Mouse (Mus musculus) gastrocnemius, adult 2 months (tissue): ENCODE data around the gene Gm10198. TPM values are rescaled to one million over a fixed set of nuclear protein-coding genes. Genes with fewer than 3 reads are reported as not detected.
A peak's percentile ranks its signal among the peaks of the same experiment; 100 is the strongest.

ENCODE experiments used
- DNase-seq: peaks from one replicate; pipeline ENCODE4 v3.0.0; 2022
- H3K27ac ChIP-seq: fragments of 200-600 bp; 2 replicates; pipeline ENCODE4 v1.8.1; 2022; ENCODE audit warnings: mild to moderate bottlenecking
- H3K4me3 ChIP-seq: fragments of 200-600 bp; 2 replicates; pipeline ENCODE4 v1.8.1; 2022; ENCODE audit warnings: mild to moderate bottlenecking, moderate library complexity
- CTCF ChIP-seq: fragments of 200-600 bp; IDR thresholded peaks from 2 replicates; pipeline ENCODE4 v1.8.1; 2022; ENCODE audit warnings: antibody characterized with exemption, mild to moderate bottlenecking, moderate library complexity
- intact Hi-C: fragments of 180-260 bp; cut with DNase I; formaldehyde crosslinking; loops from one replicate; pipeline ENCODE4 v1.15.1; 2025
- long read RNA-seq, 2 experiments: library from polyadenylated mRNA; stranded (forward); transcript quantifications; one replicate each; pipeline ENCODE4 v2.0.0; 2021
- total RNA-seq, 2 experiments: library from RNA; stranded (reverse); gene quantifications; 2 replicates each; pipeline ENCODE4 v1.2.3; 2021

The Gm10198 gene
- not detected for total RNA-seq
- long read RNA-seq, experiment 1, result 0 reads
- long read RNA-seq, experiment 2, result 0 reads

DNA sequence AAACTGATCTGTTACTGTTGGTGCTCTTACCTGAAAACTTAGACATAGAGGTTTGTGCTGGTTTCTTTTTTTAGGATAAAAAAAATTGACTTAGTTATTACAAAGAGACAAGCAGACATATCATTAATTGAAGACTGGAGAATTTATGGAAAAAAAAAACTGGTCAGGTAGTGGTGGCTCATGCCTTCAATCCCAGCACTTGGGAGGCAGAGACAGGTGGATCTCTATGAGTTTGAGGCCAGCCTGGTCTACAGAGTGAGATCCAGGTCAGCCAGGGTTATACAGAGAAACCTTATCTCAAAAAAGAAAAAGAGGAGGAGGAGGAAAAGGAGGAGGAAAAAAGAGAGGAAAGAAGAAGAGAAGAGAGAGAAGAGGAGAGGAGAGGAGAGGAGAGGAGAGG, at the start of gene Gm10198:
Gene Gm10198, plus strand, starts transcription at position 301 of the 400 bp plus-strand sequence.
- no peak for TF ChIP-seq CTCF
- Histone ChIP-seq H3K27ac (no peak within 1 kb of the TSS), H3K4me3 (no peak within 1 kb of the TSS)
- DNase-seq, result no peak
- intact Hi-C loops, result no loop called here

DNA sequence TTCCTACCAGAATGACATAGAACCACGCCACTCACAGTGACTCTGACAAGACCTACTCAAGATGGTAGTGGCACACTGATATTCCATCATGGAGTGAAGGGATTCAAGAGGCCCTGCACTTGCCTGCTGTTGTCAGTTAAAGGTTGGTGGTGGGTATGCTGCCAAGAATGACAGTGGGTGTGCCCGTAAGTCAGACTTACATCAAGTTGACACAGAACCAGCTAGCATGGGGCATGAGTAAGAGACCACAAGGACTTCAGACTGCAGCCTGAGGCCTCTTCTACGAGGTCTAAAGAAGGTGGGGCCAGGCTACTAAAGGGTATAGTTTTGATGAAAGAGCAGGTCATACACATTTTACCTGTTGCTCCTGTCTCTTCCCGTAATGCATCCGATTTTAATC, 47.3 kb upstream of the Gm10198 start:
- no peak overlapping the region for H3K4me3 ChIP-seq
- DNase-seq, result no peak
- no peak for TF ChIP-seq CTCF
- intact Hi-C loops, result no loop called here
- no peak overlapping the region for H3K27ac ChIP-seq

DNA sequence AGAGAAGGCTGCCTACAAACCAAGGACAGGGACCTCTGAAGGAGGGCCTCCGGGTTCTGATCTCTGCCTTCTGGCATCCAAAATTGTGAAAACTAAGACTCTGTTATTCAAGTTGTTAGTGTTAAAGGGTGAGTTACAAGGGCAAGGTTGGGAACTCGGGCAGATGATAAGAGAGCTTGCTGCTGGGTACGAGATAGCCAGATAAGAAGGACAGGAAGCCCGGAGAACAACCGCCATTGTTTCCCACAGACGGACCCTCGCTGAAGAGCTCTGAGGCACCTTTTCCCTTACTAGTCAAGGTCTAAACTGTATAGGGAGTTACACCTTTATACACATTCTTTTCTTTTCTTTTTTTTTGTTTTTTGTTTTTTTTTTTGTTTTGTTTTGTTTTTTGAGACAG, 39.8 kb upstream of the Gm10198 start:
- Histone ChIP-seq H3K4me3 (no peak overlapping the region), H3K27ac (no peak overlapping the region)
- intact Hi-C loops, result no loop called here
- TF ChIP-seq CTCF, result no peak
- no peak for DNase-seq

DNA sequence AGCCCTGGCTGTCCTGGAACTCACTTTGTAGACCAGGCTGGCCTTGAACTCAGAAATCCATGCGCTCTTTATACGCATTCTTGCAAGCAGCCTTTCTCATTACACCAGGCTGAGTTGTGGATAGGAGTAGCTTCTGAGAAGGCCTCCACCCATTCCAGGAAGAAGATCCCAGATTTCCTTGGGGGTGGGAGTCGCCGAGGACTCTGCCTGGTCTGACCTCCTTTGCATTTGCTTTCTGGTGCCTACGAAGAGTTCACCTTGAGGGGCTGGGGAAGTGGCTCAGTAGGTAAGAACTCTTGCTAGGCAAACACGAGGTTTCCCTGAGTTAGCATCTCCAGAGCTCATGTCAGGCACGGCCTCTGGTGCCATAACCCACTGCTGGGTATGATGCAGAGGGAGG, 39.4 kb upstream of the Gm10198 start:
- Histone ChIP-seq H3K4me3 (no peak overlapping the region), H3K27ac (no peak overlapping the region)
- DNase-seq, result no peak
- no peak for TF ChIP-seq CTCF
- intact Hi-C loops, result no loop called here

DNA sequence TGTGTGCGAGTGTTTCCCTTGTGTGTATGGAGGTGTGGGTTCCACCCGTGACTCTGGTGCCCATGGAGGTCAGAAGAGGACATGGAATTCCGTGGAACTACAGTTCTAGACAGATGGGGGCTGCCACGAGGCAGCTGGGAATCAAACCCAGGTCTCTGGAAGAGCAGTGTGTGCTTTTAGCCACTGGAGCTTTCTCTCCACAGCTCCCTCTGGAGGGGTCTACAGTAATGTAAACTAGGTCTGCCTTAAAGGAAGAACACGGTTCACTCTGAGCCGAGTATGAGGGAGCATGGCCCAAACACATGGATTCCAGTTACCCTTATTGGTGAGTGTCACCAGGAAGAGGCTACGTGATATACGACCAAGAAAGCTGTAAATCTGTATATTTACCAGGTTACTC, 38.6 kb upstream of the Gm10198 start:
- DNase-seq, result no peak
- H3K27ac ChIP-seq, result no peak overlapping the region
- no peak for TF ChIP-seq CTCF
- intact Hi-C loops, result no loop called here
- H3K4me3 ChIP-seq, result no peak overlapping the region

DNA sequence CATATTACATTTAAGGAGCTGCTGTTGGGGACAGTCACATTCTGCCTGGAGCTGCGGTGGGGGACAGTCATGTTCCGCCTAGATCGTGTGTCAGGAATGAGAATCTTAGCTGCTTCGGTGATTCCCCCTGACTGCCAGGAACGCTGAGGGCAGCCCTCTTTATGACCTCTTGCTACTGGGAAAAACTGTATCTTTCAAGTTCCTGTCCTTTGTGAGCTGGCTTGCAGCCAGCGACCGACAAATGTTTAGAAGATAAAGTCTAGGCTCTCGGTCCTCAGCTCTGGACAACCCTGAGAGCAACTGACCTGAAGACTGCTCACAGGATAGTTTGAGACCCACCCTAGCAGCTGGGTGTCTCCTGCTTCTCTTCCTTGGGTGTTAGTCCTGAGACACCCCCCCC, 37.3 kb upstream of the Gm10198 start:
- Histone ChIP-seq H3K4me3 (no peak overlapping the region), H3K27ac (no peak overlapping the region)
- no peak for DNase-seq
- TF ChIP-seq CTCF, result no peak
- intact Hi-C loops, result no loop called here

DNA sequence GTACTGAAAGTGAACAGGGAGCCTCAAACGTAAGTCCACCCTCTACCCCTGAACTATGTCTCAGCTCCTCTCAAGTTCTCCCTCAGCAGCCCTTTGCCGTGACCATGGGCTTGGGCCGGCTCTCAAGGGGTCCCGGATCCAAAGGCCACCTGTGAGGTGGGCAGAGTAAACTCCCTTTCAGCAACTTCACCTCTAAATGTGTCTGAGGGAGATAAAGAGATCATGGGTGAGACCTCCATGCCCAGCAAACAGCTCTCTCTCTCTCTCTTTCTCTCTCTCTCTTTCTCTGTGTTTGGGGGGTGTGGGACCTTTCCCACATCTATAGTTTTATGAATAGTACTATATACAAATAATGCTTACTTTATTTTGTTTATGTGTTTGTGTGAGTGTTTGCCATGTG, 36.2 kb upstream of the Gm10198 start:
- no peak overlapping the region for H3K27ac ChIP-seq
- no peak overlapping the region for H3K4me3 ChIP-seq
- intact Hi-C loops, result no loop called here
- no peak for TF ChIP-seq CTCF
- no peak for DNase-seq

DNA sequence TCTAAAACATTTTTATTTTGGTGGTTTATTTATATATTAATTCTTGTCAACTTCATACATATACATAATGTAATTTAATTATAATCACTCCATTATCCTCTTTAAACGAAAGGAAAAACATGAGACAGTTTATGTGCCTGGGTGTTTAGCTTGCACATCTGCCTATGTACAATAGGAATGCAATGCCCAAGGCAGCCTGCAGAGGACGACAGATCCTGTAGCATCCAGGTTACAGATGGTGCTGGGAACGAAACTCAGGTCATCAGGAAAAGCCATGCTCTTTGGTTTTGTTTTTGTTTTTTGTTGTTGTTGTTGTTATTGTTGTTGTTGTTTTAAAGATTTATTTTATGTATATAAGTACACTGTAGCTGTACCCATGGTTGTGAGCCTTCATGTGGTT, 32.4 kb upstream of the Gm10198 start:
- TF ChIP-seq CTCF, result no peak
- DNase-seq, result no peak
- Histone ChIP-seq H3K4me3 (no peak overlapping the region), H3K27ac (no peak overlapping the region)
- intact Hi-C loops, result no loop called here

DNA sequence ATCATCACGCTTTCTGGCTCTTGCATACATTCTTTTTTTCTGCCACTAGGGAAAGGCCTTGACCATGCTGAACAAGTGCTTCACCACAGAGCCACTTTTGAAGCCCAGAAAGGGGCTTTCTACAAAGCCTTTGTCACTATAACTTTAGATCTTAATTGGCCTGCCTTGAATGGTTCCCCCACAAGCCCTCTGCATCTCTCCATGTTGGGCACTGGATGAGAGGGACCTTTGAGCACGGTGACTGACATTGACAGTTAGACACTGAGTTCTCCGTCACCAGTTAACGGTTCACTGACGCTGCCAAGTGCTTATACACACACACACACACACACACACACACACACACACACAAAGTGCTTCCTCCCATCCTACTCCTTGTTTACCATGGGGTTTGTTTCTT, 30.0 kb upstream of the Gm10198 start:
- Histone ChIP-seq H3K4me3 (no peak overlapping the region), H3K27ac (no peak overlapping the region)
- DNase-seq, result no peak
- no peak for TF ChIP-seq CTCF
- intact Hi-C loops, result no loop called here

DNA sequence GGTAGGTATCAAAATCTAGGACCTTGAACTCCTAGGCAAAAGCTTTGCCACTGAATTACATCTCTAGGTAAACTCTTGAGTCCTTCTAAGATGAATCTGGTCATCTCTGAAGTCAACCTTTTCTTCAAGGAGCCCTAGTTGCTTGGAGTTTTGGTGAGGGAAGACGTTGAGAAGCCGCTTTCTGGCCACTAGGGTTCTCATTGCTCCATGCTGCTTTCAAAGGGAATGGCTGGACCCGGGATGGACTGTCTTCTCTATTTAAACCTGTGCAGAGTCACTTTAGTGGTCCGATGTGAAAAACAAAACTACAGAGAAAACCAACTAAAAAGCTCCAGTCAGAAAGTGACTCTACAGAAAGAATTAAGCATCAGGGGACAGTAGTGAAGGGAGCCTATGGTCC, 18.4 kb upstream of the Gm10198 start:
- Histone ChIP-seq H3K4me3 (no peak overlapping the region), H3K27ac (no peak overlapping the region)
- DNase-seq, result no peak
- intact Hi-C loops, result loop anchor here (5.0 kb wide), 1 partner anchor 168 kb away; no protein-coding TSS in a partner anchor
- peak; percentile 44 for TF ChIP-seq CTCF

DNA sequence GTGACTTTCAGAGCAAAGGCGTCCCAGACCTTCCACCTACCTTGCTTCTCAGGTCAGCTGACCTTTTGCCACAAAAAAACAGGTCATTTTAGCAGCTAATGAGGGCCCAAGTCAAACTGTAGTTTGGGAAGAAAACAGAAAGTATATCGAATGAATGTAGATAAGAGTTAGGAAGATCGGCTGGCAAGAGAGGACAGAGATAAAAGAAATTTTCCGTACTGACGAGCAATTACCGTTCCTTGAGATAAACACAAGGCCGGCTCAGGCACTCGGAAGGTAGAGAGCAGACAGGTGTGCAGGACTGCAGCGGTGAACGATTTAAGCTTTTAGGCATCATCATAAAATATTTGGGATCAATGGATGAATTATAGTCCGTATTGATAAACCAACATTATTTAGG, 15.4 kb upstream of the Gm10198 start:
- intact Hi-C loops, result no loop called here

DNA sequence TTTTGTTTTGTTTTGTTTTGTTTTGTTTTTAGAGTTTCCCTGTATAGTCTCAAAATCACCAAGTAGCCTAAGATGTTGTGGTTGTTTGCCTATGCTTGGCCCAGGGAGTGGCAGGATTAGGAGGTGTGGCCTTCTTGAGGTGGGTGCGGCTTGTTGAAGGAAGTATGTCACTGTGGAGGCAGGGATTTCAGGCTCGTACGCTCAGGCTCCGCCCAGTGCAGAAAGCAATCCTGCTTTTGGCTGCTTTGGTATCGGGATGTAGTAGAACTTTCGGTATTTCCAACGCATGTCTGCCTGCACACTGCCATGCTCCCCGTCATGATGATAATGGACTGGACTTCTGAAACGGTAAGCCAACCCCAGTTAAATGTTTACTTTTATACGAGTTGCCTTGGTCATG, 12.5 kb upstream of the Gm10198 start:
- TF ChIP-seq CTCF, result no peak
- no peak overlapping the region for H3K4me3 ChIP-seq
- intact Hi-C loops, result no loop called here
- no peak overlapping the region for H3K27ac ChIP-seq
- DNase-seq, result no peak

More for the DNA sequence above, 15.4 kb upstream of the Gm10198 start:
- DNase-seq, result no peak
- no peak for TF ChIP-seq CTCF
- Histone ChIP-seq H3K27ac (no peak overlapping the region), H3K4me3 (no peak overlapping the region)

DNA sequence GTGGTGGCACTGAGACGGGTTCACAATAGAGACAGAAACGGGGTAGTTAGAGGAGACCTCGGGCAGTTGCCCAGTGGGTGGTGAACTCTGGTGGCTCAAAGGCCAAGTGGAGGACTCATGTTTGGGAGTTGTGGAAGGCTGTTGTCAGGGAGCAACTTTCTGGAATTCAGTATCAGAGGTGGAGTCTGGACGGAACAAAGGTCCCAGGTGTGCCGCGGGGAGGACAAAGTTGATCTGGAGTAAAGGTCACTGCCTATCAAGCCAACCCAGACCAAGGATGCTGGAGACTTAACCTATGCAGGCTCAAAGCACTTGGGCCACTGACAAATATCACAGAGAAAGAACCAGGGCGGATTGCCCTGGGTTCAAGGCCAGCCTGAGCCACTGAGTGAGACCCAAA, 5.5 kb downstream of the Gm10198 start:
- no peak overlapping the region for H3K27ac ChIP-seq
- no peak for DNase-seq
- intact Hi-C loops, result no loop called here
- TF ChIP-seq CTCF, result no peak
- H3K4me3 ChIP-seq, result no peak overlapping the region

DNA sequence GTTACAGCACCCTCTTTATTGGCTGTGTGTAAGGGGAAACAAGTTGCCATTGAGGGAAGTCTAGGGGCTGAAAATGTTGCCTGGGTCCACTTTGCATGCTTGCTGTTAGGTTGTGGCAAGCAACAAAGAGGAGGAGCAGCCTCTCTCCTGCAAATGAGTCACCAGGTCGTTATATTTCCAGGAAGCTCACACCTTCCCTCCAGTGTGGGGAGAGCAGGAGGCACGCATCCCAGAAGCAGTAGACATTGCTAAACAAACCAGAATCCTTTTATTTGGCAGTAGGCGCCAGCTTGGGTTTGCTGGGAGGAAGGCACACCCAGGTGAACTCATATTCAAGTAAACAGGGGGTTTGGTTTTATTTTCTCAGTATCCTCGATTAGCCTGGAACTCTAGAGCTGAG, 8.8 kb downstream of the Gm10198 start:
- no peak for DNase-seq
- TF ChIP-seq CTCF, result no peak
- intact Hi-C loops, result no loop called here

DNA sequence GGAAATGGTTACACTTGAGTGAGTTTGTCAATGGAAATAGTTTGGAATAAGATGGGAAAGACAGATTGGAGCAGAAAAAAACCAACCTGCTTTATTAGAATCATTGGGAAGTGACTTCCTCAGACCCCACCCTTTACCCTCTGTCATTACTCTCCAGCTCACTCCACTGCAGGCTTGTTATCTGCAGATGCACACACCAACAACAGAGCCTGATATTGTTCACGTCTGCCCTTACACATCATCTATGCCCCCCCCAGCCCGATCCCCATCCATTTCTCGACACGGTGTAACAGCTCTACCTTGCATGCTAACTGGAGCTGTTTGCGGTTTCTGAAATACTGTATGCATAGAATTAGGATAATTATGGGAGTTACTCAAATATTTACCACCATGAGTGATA, 12.2 kb downstream of the Gm10198 start:
- DNase-seq, result no peak
- Histone ChIP-seq H3K4me3 (no peak overlapping the region), H3K27ac (no peak overlapping the region)
- no peak for TF ChIP-seq CTCF
- intact Hi-C loops, result no loop called here

More for the DNA sequence above, 8.8 kb downstream of the Gm10198 start:
- Histone ChIP-seq H3K27ac (no peak overlapping the region), H3K4me3 (no peak overlapping the region)
